ENCODE assay signal across 7 mouse cellular contexts in the genomic region with DNA sequence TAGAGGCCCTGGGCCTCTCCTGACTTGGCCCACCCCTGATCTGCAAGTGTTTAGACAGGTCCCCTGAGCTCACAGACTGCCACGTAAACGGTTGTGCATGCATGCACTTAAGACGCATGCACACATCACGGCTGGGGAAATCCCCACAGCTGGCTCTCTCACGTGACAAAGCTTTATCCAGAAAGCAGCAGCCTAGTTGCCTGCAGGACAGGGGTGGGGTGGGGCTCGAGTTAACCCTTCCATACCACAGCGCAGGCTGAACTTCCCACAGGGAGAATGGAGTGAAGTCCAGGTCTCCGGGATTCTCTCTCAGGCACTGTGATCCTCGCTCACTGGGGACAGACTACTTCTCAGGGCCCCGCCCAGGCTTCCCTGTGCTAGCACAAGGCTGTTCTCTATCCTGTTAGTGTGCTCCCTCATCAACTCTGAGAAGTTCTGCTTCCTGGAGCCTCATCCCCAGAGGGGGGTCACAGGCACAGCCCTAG.
DNase-seq lines count a peak whose midpoint lies in the region; ATAC-seq and TF ChIP-seq lines count a peak whose summit lies in the region.

No protein-coding gene starts in this region.

- H3K9me3 ChIP-seq in embryonic facial prominence, embryonic 14.5 days (ENCODE audit: control insufficient read depth, low read length): no peaks in the 10 kb centered on the region
- no peaks in the 10 kb centered on the region for H3K9me3 ChIP-seq in limb, embryonic 15.5 days

- no peaks in the 10 kb centered on the region for H3K27me3 ChIP-seq in Patski
- H3K27me3 ChIP-seq in embryonic facial prominence, embryonic 14.5 days (replicated peaks; ENCODE audit: control insufficient read depth, insufficient read depth, low read length): no peaks in the 10 kb centered on the region
- H3K27me3 ChIP-seq in limb, embryonic 15.5 days: no peaks in the 10 kb centered on the region

- CTCF ChIA-PET in Patski (lab: Charles Lee): interaction anchor here (0.9 kb wide), 1 partner anchor 60 kb away, joined by 3 read pairs; no protein-coding TSS in a partner anchor

- 4% methylated on average over 10 of the region's 10 CpGs for WGBS in embryonic facial prominence, embryonic 14.5 days
- 6% methylated on average over 10 of the region's 10 CpGs for WGBS in limb, embryonic 15.5 days

- DNase-seq in Patski (ENCODE audit: low read depth, low spot score): no peak
- DNase-seq in embryonic facial prominence, embryonic 14.5 days (ENCODE audit: low spot score): peak; percentile 98
- DNase-seq in naive thymus-derived CD4-positive, alpha-beta T cell, adult 2 months (ENCODE audit: low read depth): peak; percentile 74
- no peak for DNase-seq in cerebellum, adult 9-11 months

- H3K27ac ChIP-seq in embryonic facial prominence, embryonic 14.5 days (replicated peaks; ENCODE audit: low read depth, low read length): peak overlapping the region; percentile 80
- peak overlapping the region; percentile 87 for H3K27ac ChIP-seq in limb, embryonic 15.5 days

- H3K4me2 ChIP-seq in embryonic facial prominence, embryonic 14.5 days (ENCODE audit: low read depth, low read length): peak overlapping the region; percentile 21
- peak overlapping the region; percentile 30 for H3K4me2 ChIP-seq in limb, embryonic 15.5 days

- peaks cover 56% of the 10 kb centered on the region for H3K4me1 ChIP-seq in embryonic facial prominence, embryonic 14.5 days (ENCODE audit: control insufficient read depth, insufficient read depth, low read length)
- peaks cover 74% of the 10 kb centered on the region for H3K4me1 ChIP-seq in limb, embryonic 15.5 days

- peak overlapping the region; percentile 15; the same call in 1 of the 2 replicates for H3K9ac ChIP-seq in embryonic facial prominence, embryonic 14.5 days (ENCODE audit: low read depth, low read length)
- no peak overlapping the region for H3K9ac ChIP-seq in limb, embryonic 15.5 days

- H3K36me3 ChIP-seq in embryonic facial prominence, embryonic 14.5 days (ENCODE audit: control insufficient read depth, insufficient read depth, low read length): no peaks in the 10 kb centered on the region
- no peaks in the 10 kb centered on the region; the same call in 1 of the 2 replicates for H3K36me3 ChIP-seq in limb, embryonic 15.5 days

- peak; percentile 57 for ATAC-seq in Patski
- ATAC-seq in embryonic facial prominence, embryonic 14.5 days (ENCODE audit: low read depth): peak; percentile 92
- peak; percentile 70 to 74 for ATAC-seq in hematopoietic stem cell, adult 5-6 weeks (replicated peaks in 1 of 2; ENCODE audit: insufficient read depth in 1 of 2, low FRiP score in 2 of 2, low TSS enrichment in 1 of 2, low read depth in 1 of 2, poor library complexity in 2 of 2, severe bottlenecking in 2 of 2)
- ATAC-seq in limb, embryonic 15.5 days (ENCODE audit: insufficient number of reproducible peaks, low FRiP score, low TSS enrichment, low read depth): peak; percentile 85
- no peak for ATAC-seq in frontal cortex, adult (ENCODE audit: low TSS enrichment)

- in situ Hi-C loops in Patski (cut with MboI; ENCODE audit: low pct_unique_long_range_greater_than_20kb): loop anchor here (5.0 kb wide), 2 partner anchors 58 to 153 kb away; a partner anchor contains a TSS

- TF ChIP-seq CTCF in Patski (IDR thresholded peaks at IDR 0.05): no peak

- no peak overlapping the region for H3K4me3 ChIP-seq in embryonic facial prominence, embryonic 14.5 days (ENCODE audit: low read depth, low read length)
- no peak overlapping the region for H3K4me3 ChIP-seq in limb, embryonic 15.5 days

- POLR2A ChIA-PET in Patski (lab: Charles Lee): no interaction called here

Comparison
In these comparisons a context has a peak if more than half of its experiments do, and no peak if none do; other contexts are left out.
1. DNase-seq: peak in embryonic facial prominence, embryonic 14.5 days (single experiment) and naive thymus-derived CD4-positive, alpha-beta T cell, adult 2 months (single experiment); none in Patski (single experiment) and cerebellum, adult 9-11 months (single experiment).